Mouse (Mus musculus): Measurements from ENCODE around the gene Lif. TPM values are rescaled to one million over a fixed set of nuclear protein-coding genes. Genes with fewer than 3 reads are reported as not detected.

Lif gene
- total RNA-seq, 1 experiment: 7.9 TPM

DNA sequence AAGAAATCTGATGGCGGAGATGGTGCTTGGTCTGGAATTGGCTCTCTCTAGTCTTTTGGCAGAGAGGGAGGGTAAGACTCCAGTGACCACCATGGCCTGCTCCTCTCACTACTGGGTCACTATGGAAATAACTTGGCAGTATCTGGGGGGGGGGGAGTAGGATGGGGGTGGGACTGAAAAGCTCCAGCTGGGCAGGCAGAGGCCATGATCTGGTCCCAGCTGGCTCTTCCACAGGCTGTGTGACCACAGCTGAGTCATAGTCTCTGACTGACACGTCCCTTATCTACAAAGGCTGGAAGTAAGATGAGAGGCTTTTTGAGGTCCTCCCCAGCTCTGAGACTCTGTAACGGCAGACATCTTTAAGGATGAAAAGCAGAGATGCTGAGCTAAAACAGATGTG lies 40.4 kb downstream of the Lif start:
- no peak overlapping the region for H3K9ac ChIP-seq (ENCODE audit: insufficient read depth, low read depth, low read length, poor library complexity, severe bottlenecking)
- peaks cover 16 to 52% of the 10 kb centered on the region in 2 experiments; a peak in 3 of 4 replicates for H3K4me1 ChIP-seq (ENCODE audit: control insufficient read depth in 2 of 2, insufficient read depth in 2 of 2, low read length in 2 of 2, poor library complexity in 1 of 2)
- no peak for TF ChIP-seq ZC3H11A (IDR thresholded peaks at IDR 0.05; ENCODE audit: borderline replicate concordance, low read depth, low read length)
- H3K36me3 ChIP-seq (ENCODE audit: control insufficient read depth, insufficient read depth, low read length, poor library complexity, severe bottlenecking): no peaks in the 10 kb centered on the region
- in situ Hi-C loops (cut with MboI; ENCODE audit: low sequenced_read_pairs in 2 of 2, unreplicated experiment in 2 of 2): no loop called here
- no peaks in the 10 kb centered on the region for H3K9me3 ChIP-seq (ENCODE audit: control insufficient read depth, insufficient read depth, low read depth, low read length)
- H3K27ac ChIP-seq (ENCODE audit: insufficient read depth, low read depth, low read length, poor library complexity, severe bottlenecking): no peak overlapping the region
- H3K4me3 ChIP-seq (ENCODE audit: insufficient read depth in 1 of 2, low read depth in 1 of 2, low read length in 2 of 2, poor library complexity in 1 of 2, severe bottlenecking in 1 of 2): no peak overlapping the region
- DNase-seq (ENCODE audit: low read depth, low spot score): no peak

DNA sequence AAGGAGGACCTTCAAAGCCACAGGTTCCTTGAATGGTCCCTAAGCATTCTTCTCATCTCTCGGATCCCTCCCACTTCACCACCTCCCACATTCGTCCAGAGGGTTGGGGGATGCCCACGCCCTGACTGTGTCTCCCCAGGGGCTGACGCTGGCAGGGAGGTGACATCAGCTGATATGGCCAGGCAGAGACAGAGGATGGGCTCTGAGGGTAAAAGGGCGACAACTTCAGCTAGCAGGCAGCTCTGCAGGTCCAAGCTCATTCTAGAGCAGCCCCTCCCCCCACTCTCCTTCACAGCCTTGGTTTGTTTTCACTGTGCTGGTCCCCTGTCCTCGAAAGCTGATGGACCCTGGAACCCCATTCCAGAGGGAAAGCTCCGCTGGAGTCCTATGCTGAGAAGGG lies 41.3 kb downstream of the Lif start:
- no peak overlapping the region for H3K4me3 ChIP-seq (ENCODE audit: insufficient read depth in 1 of 2, low read depth in 1 of 2, low read length in 2 of 2, poor library complexity in 1 of 2, severe bottlenecking in 1 of 2)
- H3K27ac ChIP-seq (ENCODE audit: insufficient read depth, low read depth, low read length, poor library complexity, severe bottlenecking): peak overlapping the region; percentile 28; the same call in 1 of the 2 replicates
- peaks cover 18 to 60% of the 10 kb centered on the region in 2 experiments; a peak in 3 of 4 replicates for H3K4me1 ChIP-seq (ENCODE audit: control insufficient read depth in 2 of 2, insufficient read depth in 2 of 2, low read length in 2 of 2, poor library complexity in 1 of 2)
- in situ Hi-C loops (cut with MboI; ENCODE audit: low sequenced_read_pairs in 2 of 2, unreplicated experiment in 2 of 2): no loop called here
- TF ChIP-seq HCFC1 (IDR thresholded peaks at IDR 0.05; ENCODE audit: borderline replicate concordance, insufficient read depth, low read length) (no peak), CHD2 (IDR thresholded peaks at IDR 0.05; ENCODE audit: low read depth, low read length) (no peak)
- H3K9ac ChIP-seq (ENCODE audit: insufficient read depth, low read depth, low read length, poor library complexity, severe bottlenecking): no peak overlapping the region
- no peaks in the 10 kb centered on the region for H3K9me3 ChIP-seq (ENCODE audit: control insufficient read depth, insufficient read depth, low read depth, low read length)
- no peak for DNase-seq (ENCODE audit: low read depth, low spot score)
- H3K36me3 ChIP-seq (ENCODE audit: control insufficient read depth, insufficient read depth, low read length, poor library complexity, severe bottlenecking): no peaks in the 10 kb centered on the region

DNA sequence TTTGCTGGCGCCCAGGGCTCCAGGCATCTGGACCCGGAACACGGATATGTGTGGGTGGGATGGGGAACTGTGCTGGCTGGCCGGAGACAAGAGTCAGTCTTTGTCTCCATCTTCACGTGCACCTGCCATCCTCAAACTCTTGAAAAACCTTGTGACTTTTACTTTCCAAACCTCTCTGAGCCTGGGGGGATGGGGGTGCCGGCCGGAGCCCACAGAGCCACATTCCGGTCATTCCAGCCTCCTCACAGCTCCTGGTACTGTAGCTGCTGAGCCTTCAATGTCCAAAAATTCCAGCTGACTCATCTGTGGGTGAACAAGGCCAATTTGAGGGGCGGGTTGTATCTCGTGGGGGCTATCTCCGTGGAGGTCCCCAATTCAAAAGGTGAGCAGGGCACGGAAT lies 41.8 kb downstream of the Lif start:
- in situ Hi-C loops (cut with MboI; ENCODE audit: low sequenced_read_pairs in 2 of 2, unreplicated experiment in 2 of 2): no loop called here
- TF ChIP-seq ZNF384 (IDR thresholded peaks at IDR 0.05; ENCODE audit: low read depth, low read length) (no peak), CHD2 (IDR thresholded peaks at IDR 0.05; ENCODE audit: low read depth, low read length) (no peak; the same call in 1 of the 2 replicates), MAFK (IDR thresholded peaks at IDR 0.05; ENCODE audit: insufficient read depth, low read depth, low read length) (peak; percentile 86), HCFC1 (IDR thresholded peaks at IDR 0.05; ENCODE audit: borderline replicate concordance, insufficient read depth, low read length) (no peak), ZC3H11A (IDR thresholded peaks at IDR 0.05; ENCODE audit: borderline replicate concordance, low read depth, low read length) (no peak)
- H3K27ac ChIP-seq (ENCODE audit: insufficient read depth, low read depth, low read length, poor library complexity, severe bottlenecking): peak overlapping the region; percentile 28; the same call in 1 of the 2 replicates
- no peaks in the 10 kb centered on the region for H3K36me3 ChIP-seq (ENCODE audit: control insufficient read depth, insufficient read depth, low read length, poor library complexity, severe bottlenecking)
- no peak overlapping the region for H3K4me3 ChIP-seq (ENCODE audit: insufficient read depth in 1 of 2, low read depth in 1 of 2, low read length in 2 of 2, poor library complexity in 1 of 2, severe bottlenecking in 1 of 2)
- no peak overlapping the region for H3K9ac ChIP-seq (ENCODE audit: insufficient read depth, low read depth, low read length, poor library complexity, severe bottlenecking)
- H3K9me3 ChIP-seq (ENCODE audit: control insufficient read depth, insufficient read depth, low read depth, low read length): no peaks in the 10 kb centered on the region
- no peak for DNase-seq (ENCODE audit: low read depth, low spot score)
- peaks cover 18 to 63% of the 10 kb centered on the region in 2 experiments; a peak in 3 of 4 replicates for H3K4me1 ChIP-seq (ENCODE audit: control insufficient read depth in 2 of 2, insufficient read depth in 2 of 2, low read length in 2 of 2, poor library complexity in 1 of 2)

DNA sequence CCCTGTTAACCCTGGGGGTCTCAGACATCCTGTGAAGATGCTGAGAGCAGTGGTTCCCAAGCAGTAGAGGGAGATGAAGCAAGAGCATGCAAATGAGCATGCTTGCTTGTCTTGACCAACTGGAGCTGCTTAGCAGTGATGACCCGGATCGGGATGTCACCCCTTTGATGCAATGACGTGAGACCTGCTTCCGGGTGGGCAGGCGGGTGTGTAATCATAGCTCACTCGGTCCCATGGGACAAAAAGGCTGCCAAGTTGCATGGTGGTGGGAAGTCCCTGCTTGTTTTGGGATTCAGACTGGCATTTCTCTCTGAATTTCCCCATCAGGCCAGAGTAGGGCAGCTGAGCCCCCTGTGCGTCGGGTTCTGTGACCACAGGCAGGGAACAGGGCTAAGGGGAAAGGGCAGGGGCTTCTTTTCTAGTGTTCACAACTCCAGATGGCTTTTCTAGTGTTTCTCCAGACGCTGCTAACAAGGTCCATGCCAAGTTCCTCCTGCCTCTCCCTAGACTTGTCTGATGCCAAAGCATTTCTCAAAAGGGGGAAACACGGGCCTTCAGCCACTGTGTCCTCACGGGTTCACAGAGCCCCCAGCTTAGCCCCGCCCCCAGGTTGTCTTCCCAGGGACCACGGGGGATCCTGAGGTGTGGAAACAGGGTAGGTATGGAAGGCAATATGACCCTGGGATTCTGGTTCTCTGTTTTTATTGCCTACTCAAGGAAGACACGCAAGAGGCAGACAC lies 42.5 kb downstream of the Lif start:
- in situ Hi-C loops (cut with MboI; ENCODE audit: low sequenced_read_pairs in 2 of 2, unreplicated experiment in 2 of 2): no loop called here
- DNase-seq (ENCODE audit: low read depth, low spot score): no peak
- Histone ChIP-seq H3K4me3 (ENCODE audit: insufficient read depth in 1 of 2, low read depth in 1 of 2, low read length in 2 of 2, poor library complexity in 1 of 2, severe bottlenecking in 1 of 2) (no peak overlapping the region), H3K9ac (ENCODE audit: insufficient read depth, low read depth, low read length, poor library complexity, severe bottlenecking) (no peak overlapping the region), H3K27ac (ENCODE audit: insufficient read depth, low read depth, low read length, poor library complexity, severe bottlenecking) (peak overlapping the region; percentile 16; the same call in 1 of the 2 replicates), H3K9me3 (ENCODE audit: control insufficient read depth, insufficient read depth, low read depth, low read length) (no peaks in the 10 kb centered on the region), H3K4me1 (ENCODE audit: control insufficient read depth in 2 of 2, insufficient read depth in 2 of 2, low read length in 2 of 2, poor library complexity in 1 of 2) (peaks cover 18 to 67% of the 10 kb centered on the region in 2 experiments; a peak in 3 of 4 replicates), H3K36me3 (ENCODE audit: control insufficient read depth, insufficient read depth, low read length, poor library complexity, severe bottlenecking) (no peaks in the 10 kb centered on the region)
- no peak for TF ChIP-seq ZC3H11A (IDR thresholded peaks at IDR 0.05; ENCODE audit: borderline replicate concordance, low read depth, low read length)
- no peak for TF ChIP-seq HCFC1 (IDR thresholded peaks at IDR 0.05; ENCODE audit: borderline replicate concordance, insufficient read depth, low read length)
- TF ChIP-seq CHD2 (IDR thresholded peaks at IDR 0.05; ENCODE audit: low read depth, low read length): no peak
- TF ChIP-seq MAFK (IDR thresholded peaks at IDR 0.05; ENCODE audit: insufficient read depth, low read depth, low read length): no peak
- TF ChIP-seq ZNF384 (IDR thresholded peaks at IDR 0.05; ENCODE audit: low read depth, low read length): no peak

GRCm38 (mm10) chr11:4300683-4301082 lies 43.3 kb downstream of the Lif start:
- no peak overlapping the region for H3K4me3 ChIP-seq (ENCODE audit: insufficient read depth in 1 of 2, low read depth in 1 of 2, low read length in 2 of 2, poor library complexity in 1 of 2, severe bottlenecking in 1 of 2)
- in situ Hi-C loops (cut with MboI; ENCODE audit: low sequenced_read_pairs in 2 of 2, unreplicated experiment in 2 of 2): no loop called here
- no peak for TF ChIP-seq ZNF384 (IDR thresholded peaks at IDR 0.05; ENCODE audit: low read depth, low read length)
- no peak for TF ChIP-seq MAFK (IDR thresholded peaks at IDR 0.05; ENCODE audit: insufficient read depth, low read depth, low read length)
- TF ChIP-seq CHD2 (IDR thresholded peaks at IDR 0.05; ENCODE audit: low read depth, low read length): no peak
- no peak for TF ChIP-seq ZC3H11A (IDR thresholded peaks at IDR 0.05; ENCODE audit: borderline replicate concordance, low read depth, low read length)
- TF ChIP-seq HCFC1 (IDR thresholded peaks at IDR 0.05; ENCODE audit: borderline replicate concordance, insufficient read depth, low read length): no peak
- no peak overlapping the region for H3K9ac ChIP-seq (ENCODE audit: insufficient read depth, low read depth, low read length, poor library complexity, severe bottlenecking)
- H3K27ac ChIP-seq (ENCODE audit: insufficient read depth, low read depth, low read length, poor library complexity, severe bottlenecking): no peak overlapping the region
- DNase-seq (ENCODE audit: low read depth, low spot score): no peak
- no peaks in the 10 kb centered on the region for H3K9me3 ChIP-seq (ENCODE audit: control insufficient read depth, insufficient read depth, low read depth, low read length)
- H3K36me3 ChIP-seq (ENCODE audit: control insufficient read depth, insufficient read depth, low read length, poor library complexity, severe bottlenecking): no peaks in the 10 kb centered on the region
- peaks cover 13 to 66% of the 10 kb centered on the region in 2 experiments; a peak in 3 of 4 replicates for H3K4me1 ChIP-seq (ENCODE audit: control insufficient read depth in 2 of 2, insufficient read depth in 2 of 2, low read length in 2 of 2, poor library complexity in 1 of 2)

Data from ES-E14 (cell line).